Mouse (Mus musculus) stomach, postnatal 0 days (tissue): ENCODE data around the gene Hap1.

Source experiments
- CTCF ChIP-seq: IDR thresholded peaks from 2 replicates; pipeline ENCODE4 v1.5.1; 2016; ENCODE audit warnings: antibody characterized with exemption, low read depth, mild to moderate bottlenecking, moderate library complexity
- EP300 ChIP-seq: optimal IDR thresholded peaks from 2 replicates; pipeline ENCODE3; 2016; ENCODE audit warnings: antibody characterized with exemption

- TF ChIP-seq EP300, result no peak
- no peak for TF ChIP-seq CTCF
Observed at GRCm38 (mm10) chr11:100395200-100395599, 39.3 kb upstream of the Hap1 start.
